Comparison of ENCODE assay signal across 15 mouse cellular contexts in genomic region chr10:3394671-3395288, GRCm38 (mm10). TPM values are rescaled to one million over a fixed set of nuclear protein-coding genes. Genes with fewer than 3 reads are reported as not detected.
DNase-seq lines count a peak whose midpoint lies in the region; ATAC-seq and TF ChIP-seq lines count a peak whose summit lies in the region.
"Had no signal": no experiment of that assay in that cellular context is flagged by ENCODE, and none has a peak within 500 bp of the region (broad histone marks: within the 10 kb centered on the region; RNA-seq: fewer than 3 reads in every experiment).

No protein-coding gene starts in this region.

- no peaks in the 10 kb centered on the region for H3K9me3 ChIP-seq in lung, embryonic 14.5 days (ENCODE audit: low read depth, low read length)
- H3K9me3 ChIP-seq: embryonic facial prominence, embryonic 10.5 days; liver, embryonic 13.5 days had no signal

- no peak for TF ChIP-seq POLR2A in heart, adult 2 months (IDR thresholded peaks at IDR 0.05; ENCODE audit: insufficient read depth, low read depth, low read length)

- H3K27me3 ChIP-seq in lung, embryonic 14.5 days (ENCODE audit: insufficient read depth, low read length), result no peaks in the 10 kb centered on the region
- no peaks in the 10 kb centered on the region for H3K27me3 ChIP-seq in heart, adult 2 months (ENCODE audit: control insufficient read depth, insufficient read depth, low read length)
- H3K27me3 ChIP-seq: liver, embryonic 13.5 days had no signal

- intact Hi-C loops in heart, adult 2 months (cut with DNase I), result loop anchor here (2.0 kb wide), 2 partner anchors 28 to 130 kb away; partner anchors contain the start of gene Ppp1r14c
- intact Hi-C loops in heart, postnatal 36 days (cut with DNase I), result loop anchor here (2.0 kb wide), 2 partner anchors 58 to 130 kb away; no protein-coding TSS in a partner anchor

- H3K79me2 ChIP-seq in heart, adult 2 months (replicated peaks; ENCODE audit: control insufficient read depth, insufficient read depth, low read length), result no peaks in the 10 kb centered on the region

- peak; percentile 74 to 77 for DNase-seq in cerebellum, postnatal 14 days
- DNase-seq in cerebellum, adult 11-12 months, result no peak
- DNase-seq in lung, embryonic 14.5 days, result peak; percentile 59
- DNase-seq in lung, postnatal 25 days (ENCODE audit: low spot score), result no peak
- DNase-seq in heart, adult 2 months, result peak in 1 of 2 experiments; percentile 41
- DNase-seq in heart, postnatal 36 days, result peak; percentile 22 to 41
- DNase-seq in right cerebral cortex, postnatal 14 days, result no peak
- no peak for DNase-seq in B cell, adult 2 months
- DNase-seq: liver, embryonic 13.5 days; retina, postnatal 1 day had no signal

- no peak overlapping the region for H3K4me2 ChIP-seq in lung, embryonic 14.5 days
- H3K4me2 ChIP-seq: liver, embryonic 13.5 days had no signal

- no peak overlapping the region for H3K27ac ChIP-seq in lung, embryonic 14.5 days (ENCODE audit: low read depth)
- peak overlapping the region; percentile 78 for H3K27ac ChIP-seq in heart, adult 2 months
- H3K27ac ChIP-seq: embryonic facial prominence, embryonic 10.5 days; kidney, postnatal 0 days; left cerebral cortex, adult 2 months; liver, embryonic 13.5 days had no signal

- H3K4me3 ChIP-seq in lung, embryonic 14.5 days (ENCODE audit: low read depth, low read length), result no peak overlapping the region
- no peak overlapping the region for H3K4me3 ChIP-seq in heart, adult 2 months
- H3K4me3 ChIP-seq: embryonic facial prominence, embryonic 10.5 days; left cerebral cortex, adult 2 months; liver, embryonic 13.5 days had no signal

- peaks cover 3% of the 10 kb centered on the region for H3K4me1 ChIP-seq in lung, embryonic 14.5 days (ENCODE audit: insufficient read depth)
- peaks cover 8% of the 10 kb centered on the region for H3K4me1 ChIP-seq in heart, adult 2 months (ENCODE audit: control insufficient read depth, insufficient read depth, low read length)
- H3K4me1 ChIP-seq: embryonic facial prominence, embryonic 10.5 days; liver, embryonic 13.5 days had no signal

- H3K9ac ChIP-seq in lung, embryonic 14.5 days, result no peak overlapping the region
- H3K9ac ChIP-seq in heart, adult 2 months (ENCODE audit: low read depth, low read length), result no peak overlapping the region
- H3K9ac ChIP-seq: liver, embryonic 13.5 days had no signal

- no peaks in the 10 kb centered on the region for H3K36me3 ChIP-seq in lung, embryonic 14.5 days (ENCODE audit: insufficient read depth)
- peaks cover 3% of the 10 kb centered on the region for H3K36me3 ChIP-seq in heart, adult 2 months (ENCODE audit: control insufficient read depth, insufficient read depth, low read length)
- H3K36me3 ChIP-seq: embryonic facial prominence, embryonic 10.5 days; liver, embryonic 13.5 days had no signal

- peak; percentile 21; the same call in 1 of the 2 replicates for ATAC-seq in lung, embryonic 14.5 days (ENCODE audit: insufficient read depth)
- ATAC-seq: CD4-positive, CD25-positive, alpha-beta regulatory T cell, adult 4 months had no signal

- no peak for TF ChIP-seq EP300 in heart, adult 2 months (IDR thresholded peaks at IDR 0.05; ENCODE audit: insufficient read depth, low read depth, low read length)

- WGBS in lung, embryonic 14.5 days, result 55% methylated on average over 4 of the region's 4 CpGs
- 16% methylated on average over 4 of the region's 4 CpGs for WGBS in heart, adult 2 months

- no peak for TF ChIP-seq CTCF in lung, embryonic 14.5 days (IDR thresholded peaks at IDR 0.05; ENCODE audit: low read depth)
- no peak for TF ChIP-seq CTCF in heart, adult 2 months (IDR thresholded peaks at IDR 0.05)

RNA-seq across cellular contexts. Expression of gene Ppp1r14c, which starts 28.9 kb away (rescaled TPM):
- 36.9 and 45.0 TPM in 2 replicates for polyA plus RNA-seq in lung, embryonic 14.5 days (2014; fragmentation: Nextera tagmentation; extraction: Ambion mirVana)
- 100 to 1,000 TPM; 156 to 164 TPM for total RNA-seq in heart, adult 2 months (2021)
- polyA plus RNA-seq in heart, adult 2 months (2012; rRNA removed), result 90.7 and 107 TPM in 2 replicates
- total RNA-seq in heart, postnatal 36 days (2021), result 100 to 1,000 TPM; 171 to 215 TPM
- total RNA-seq: monocyte, adult 5-6 weeks had no signal

Comparison
In these comparisons a context has a peak if more than half of its experiments do, and no peak if none do; other contexts are left out.
1. DNase-seq: peak in cerebellum, postnatal 14 days (2 of 2), lung, embryonic 14.5 days (single experiment) and heart, postnatal 36 days (2 of 2); none in cerebellum, adult 11-12 months (single experiment), lung, postnatal 25 days (single experiment), right cerebral cortex, postnatal 14 days (single experiment) and B cell, adult 2 months (0 of 2).